Mouse (Mus musculus) brain, embryonic 14.5 days (tissue): ENCODE measurements at regions not wholly inside any gene's neighbourhood (a gene's known extent, or its start where the extent isn't known, plus 50 kb on each side); places are given as distances from the start of the nearest gene placed in this dataset.

Experiments
- CTCF ChIP-seq: fragments of 200-500 bp; IDR thresholded peaks from 2 replicates; pipeline ENCODE4 v1.5.1; 2012; ENCODE audit warnings: inconsistent platforms, mild to moderate bottlenecking, moderate library complexity, borderline replicate concordance; ENCODE audit not compliant: insufficient read depth, insufficient read length; ENCODE audit errors: extremely low read depth
- POLR2A ChIP-seq: fragments of 200-500 bp; IDR thresholded peaks from 2 replicates; pipeline ENCODE4 v1.6.1; 2012; ENCODE audit warnings: mild to moderate bottlenecking, inconsistent platforms, borderline replicate concordance; ENCODE audit not compliant: poor library complexity, insufficient read depth, insufficient read length, severe bottlenecking; ENCODE audit errors: extremely low read depth

DNA sequence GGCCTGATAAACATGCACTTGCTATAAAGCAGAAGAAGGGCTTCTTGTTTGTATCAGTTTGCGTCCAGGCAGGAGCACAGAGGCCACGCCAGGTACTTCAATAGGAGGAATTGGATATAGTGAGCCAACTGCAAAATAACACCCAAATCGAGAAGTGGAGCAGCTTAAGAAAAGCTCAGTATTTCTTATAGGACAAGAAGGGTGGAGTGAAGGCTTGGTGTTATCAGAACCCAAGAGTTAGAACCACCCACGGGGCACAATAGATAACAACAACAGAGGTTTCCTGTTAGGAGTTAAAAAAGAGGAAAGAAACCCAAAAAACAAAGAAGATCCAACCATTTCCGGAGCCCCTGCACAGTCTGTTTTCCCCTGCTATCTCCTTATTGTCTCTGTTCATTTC lies 126.4 kb upstream of the Bmp2 start:
- TF ChIP-seq CTCF (no peak), POLR2A (no peak)
